Mouse (Mus musculus) liver, embryonic 13.5 days (tissue): ENCODE measurements around the gene Sh3kbp1. TPM values are rescaled to one million over a fixed set of nuclear protein-coding genes. Genes with fewer than 3 reads are reported as not detected.

ENCODE experiments used
- ATAC-seq: fragments of 200-750 bp; cut with Nextera tagmentation; 2 replicates; pipeline ENCODE4 v1.8.0; 2017; ENCODE audit warnings: low read depth, mild to moderate bottlenecking, moderate number of reproducible peaks, moderate library complexity
- DNase-seq: peaks from one replicate; pipeline ENCODE4 v3.0.0; 2022
- H3K27ac ChIP-seq: fragments of 300-500 bp; sonication (generic); 2 replicates; pipeline ENCODE4 v1.5.1; 2015; ENCODE audit warnings: moderate library complexity, mild to moderate bottlenecking, inconsistent platforms
- H3K27me3 ChIP-seq: fragments of 300-500 bp; sonication (generic); 2 replicates; pipeline ENCODE4 v1.6.1; 2015; ENCODE audit warnings: mild to moderate bottlenecking, inconsistent platforms
- H3K36me3 ChIP-seq: fragments of 300-500 bp; sonication (generic); 2 replicates; pipeline ENCODE4 v1.6.1; 2015; ENCODE audit warnings: mild to moderate bottlenecking, inconsistent platforms
- H3K4me1 ChIP-seq: fragments of 300-500 bp; sonication (generic); replicated peaks from 2 replicates; pipeline ENCODE4 v1.6.1; 2015; ENCODE audit warnings: inconsistent platforms
- H3K4me2 ChIP-seq: fragments of 300-500 bp; sonication (generic); 2 replicates; pipeline ENCODE4 v1.6.1; 2015; ENCODE audit warnings: inconsistent platforms, mild to moderate bottlenecking, moderate library complexity
- H3K4me3 ChIP-seq: fragments of 300-500 bp; sonication (generic); replicated peaks from 2 replicates; pipeline ENCODE4 v1.5.1; 2015; ENCODE audit warnings: mild to moderate bottlenecking, inconsistent platforms
- H3K9ac ChIP-seq: fragments of 300-500 bp; sonication (generic); 2 replicates; pipeline ENCODE4 v1.6.1; 2015; ENCODE audit warnings: mild to moderate bottlenecking, inconsistent platforms
- H3K9me3 ChIP-seq: fragments of 300-500 bp; sonication (generic); replicated peaks from 2 replicates; pipeline ENCODE4 v1.6.1; 2016; ENCODE audit warnings: inconsistent platforms
- WGBS: fragments of 180-500 bp; shearing (Covaris S2); methylation state at CpG from one replicate; pipeline ENCODE4 v1.1.7; 2015; ENCODE audit not compliant: insufficient replicate concordance; 5-methylcytosine and 5-hydroxymethylcytosine counted together
- polyA plus RNA-seq: library from polyadenylated mRNA; unstranded; fragments of >200 nt; fragmentation: Nextera tagmentation; extraction: Ambion mirVana; gene quantifications from 2 replicates; pipeline ENCODE4 v1.2.1, GENCODE M21; 2015

Gene Sh3kbp1
- polyA plus RNA-seq, 1 experiment from 2014 or later: 10.7 TPM

DNA sequence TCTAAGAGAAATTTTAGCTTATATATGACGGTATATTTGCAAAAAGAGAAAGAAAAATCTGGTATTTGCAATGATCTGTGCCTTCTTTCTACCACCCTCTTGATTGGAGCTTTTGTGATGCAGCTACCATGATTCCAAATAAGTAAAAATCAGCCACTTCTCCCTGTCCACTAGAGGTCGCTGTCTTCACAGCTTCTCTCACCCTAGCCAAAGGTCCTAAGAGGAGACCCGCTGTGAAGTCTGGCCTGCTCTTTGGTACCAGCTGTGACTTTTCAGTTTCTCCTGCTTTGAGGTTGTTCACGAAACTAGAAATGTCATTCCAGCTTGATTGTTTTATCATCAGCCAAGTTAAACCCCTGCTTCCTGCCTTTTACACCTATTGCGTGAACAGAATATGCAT, 346.7 kb downstream of the Sh3kbp1 start:
- Histone ChIP-seq H3K4me3 (no peak overlapping the region), H3K9ac (no peak overlapping the region), H3K36me3 (no peaks in the 10 kb centered on the region), H3K4me2 (no peak overlapping the region), H3K9me3 (no peaks in the 10 kb centered on the region), H3K27ac (no peak overlapping the region), H3K4me1 (no peaks in the 10 kb centered on the region), H3K27me3 (no peaks in the 10 kb centered on the region)
- DNase-seq: no peak
- WGBS: 30% methylated on average over 5 of the region's 5 CpGs
- no peak for ATAC-seq

DNA sequence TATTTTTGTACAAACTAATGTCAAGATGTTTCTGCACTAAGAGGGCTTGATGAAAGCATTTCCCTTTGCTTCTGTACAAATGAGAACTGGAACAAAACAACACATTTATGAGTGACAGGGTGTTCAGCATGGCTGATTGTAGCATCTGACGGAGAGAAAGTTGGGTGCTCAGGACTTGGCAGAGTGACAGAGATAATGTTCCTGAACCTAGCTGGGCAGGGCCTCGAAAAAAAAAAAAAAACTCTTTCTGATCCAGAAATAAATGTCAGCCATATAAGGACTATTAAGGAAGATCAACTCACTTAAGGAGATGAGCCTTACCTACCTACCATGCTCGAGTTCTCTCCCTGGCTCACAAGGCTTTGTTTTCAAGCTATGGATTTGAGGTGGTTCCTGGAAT, 349.2 kb downstream of the Sh3kbp1 start:
- no peak for ATAC-seq
- Histone ChIP-seq H3K9me3 (no peaks in the 10 kb centered on the region), H3K9ac (no peak overlapping the region), H3K27ac (no peak overlapping the region), H3K4me3 (no peak overlapping the region), H3K36me3 (no peaks in the 10 kb centered on the region), H3K4me2 (no peak overlapping the region), H3K4me1 (no peaks in the 10 kb centered on the region), H3K27me3 (no peaks in the 10 kb centered on the region)
- DNase-seq: no peak
- WGBS: 47% methylated on average over 3 of the region's 3 CpGs

DNA sequence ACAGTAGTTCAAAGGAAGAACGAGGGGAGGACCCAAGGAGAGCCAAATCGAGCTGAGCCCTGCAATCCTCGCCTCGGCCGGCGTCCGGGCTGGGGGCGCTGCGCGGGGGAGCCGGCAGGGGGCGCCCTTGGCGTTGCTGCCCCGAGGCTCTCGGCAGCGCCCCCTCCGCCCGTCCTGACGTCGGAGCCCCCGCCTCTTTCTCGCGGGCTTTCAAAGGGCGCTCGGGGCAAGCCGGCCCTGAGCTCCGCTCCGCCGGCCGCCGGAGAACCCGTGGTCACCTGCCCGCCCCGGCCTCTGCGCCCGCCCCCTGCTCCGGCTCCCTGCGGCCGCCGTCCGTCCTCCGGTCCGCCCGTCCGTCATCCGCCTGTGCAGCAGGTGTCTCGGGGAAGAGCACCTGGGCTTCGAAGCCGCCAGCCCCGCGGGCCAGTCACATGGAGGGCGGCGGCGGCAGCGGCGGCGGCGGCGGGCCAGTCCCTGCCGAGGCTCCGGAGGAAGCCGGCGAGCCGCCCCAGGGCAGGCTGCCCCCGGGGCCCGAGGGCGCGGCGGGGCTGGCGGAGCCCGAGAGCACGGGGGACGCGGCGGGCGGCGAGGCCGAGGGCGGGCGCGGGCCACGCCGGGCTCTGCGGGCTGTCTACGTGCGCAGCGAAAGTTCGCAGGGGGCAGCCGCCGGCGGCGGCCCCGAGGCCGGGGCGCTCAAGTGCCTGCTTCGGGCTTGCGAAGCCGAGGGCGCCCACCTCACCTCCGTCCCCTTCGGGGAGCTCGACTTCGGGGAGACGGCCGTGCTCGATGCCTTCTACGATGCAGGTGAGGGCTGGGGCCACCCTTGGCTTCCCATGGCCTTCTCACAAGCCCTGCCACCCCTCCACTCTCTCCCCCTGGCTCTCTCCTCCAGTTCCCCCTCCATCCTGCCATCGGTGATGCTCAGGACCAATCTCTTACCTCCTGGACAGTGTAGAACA, 361.2 kb downstream of the Sh3kbp1 start, which contains the start of gene Map3k15:
Gene Map3k15 (plus strand): TSS at position 432 of the 959 bp plus-strand sequence.
- Histone ChIP-seq H3K9ac (peak within 1 kb of the TSS; percentile 45; the same call in 1 of the 2 replicates), H3K27me3 (peaks cover 25% of the 10 kb centered on the region), H3K4me1 (no peaks in the 10 kb centered on the region), H3K4me2 (peak within 1 kb of the TSS; percentile 69), H3K27ac (no peak within 1 kb of the TSS), H3K9me3 (no peaks in the 10 kb centered on the region), H3K4me3 (peak within 1 kb of the TSS; percentile 49), H3K36me3 (no peaks in the 10 kb centered on the region)
- DNase-seq (peak; percentile 42), ATAC-seq (peak; percentile 83)
- 21% methylated on average over 63 of the region's 108 CpGs for WGBS

DNA sequence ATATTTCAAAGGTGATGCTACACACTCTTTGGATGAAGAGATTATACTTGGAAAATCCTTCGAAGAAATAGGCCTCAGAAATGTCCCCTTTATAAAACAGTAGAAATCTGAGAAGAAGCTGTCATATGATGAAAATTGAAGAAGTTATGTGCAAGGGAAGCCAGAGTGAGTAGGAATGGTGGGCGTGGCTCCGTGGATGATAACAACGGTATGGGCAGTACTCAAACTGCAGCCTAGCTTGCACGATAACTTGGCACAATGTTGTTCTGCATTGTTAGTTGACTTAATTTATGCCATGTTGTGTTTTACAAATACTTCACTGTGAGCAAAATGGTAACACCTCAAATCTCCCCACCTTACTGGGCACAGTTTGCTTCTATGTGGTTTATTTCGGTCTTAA, 368.7 kb downstream of the Sh3kbp1 start:
- Histone ChIP-seq H3K4me1 (no peaks in the 10 kb centered on the region), H3K27me3 (0 out of 2 replicates have a peak, but pooled peaks cover 3% of the 10 kb centered on the region), H3K27ac (no peak overlapping the region), H3K4me2 (no peak overlapping the region), H3K9me3 (no peaks in the 10 kb centered on the region), H3K36me3 (no peaks in the 10 kb centered on the region), H3K9ac (no peak overlapping the region), H3K4me3 (no peak overlapping the region)
- DNase-seq: no peak
- 64% methylated on average over 6 of the region's 6 CpGs for whole genome bisulfite sequencing
- no peak for ATAC-seq

Other genes with a start within 250 kb of the Sh3kbp1 start
- 0.08 and 0.10 TPM in 2 replicates for gene Map7d2, start 212.7 kb upstream of the Sh3kbp1 start, polyA plus RNA-seq
- 7.7 and 9.9 TPM in 2 replicates for gene Bclaf3, start 100.6 kb upstream of the Sh3kbp1 start, polyA plus RNA-seq